Mouse (Mus musculus): ENCODE data around the gene Esrrb. TPM values are rescaled to one million over a fixed set of nuclear protein-coding genes. Genes with fewer than 3 reads are reported as not detected.

Gene Esrrb
- polyA plus RNA-seq, 1 experiment from 2014 or later: 3.7 TPM

DNA sequence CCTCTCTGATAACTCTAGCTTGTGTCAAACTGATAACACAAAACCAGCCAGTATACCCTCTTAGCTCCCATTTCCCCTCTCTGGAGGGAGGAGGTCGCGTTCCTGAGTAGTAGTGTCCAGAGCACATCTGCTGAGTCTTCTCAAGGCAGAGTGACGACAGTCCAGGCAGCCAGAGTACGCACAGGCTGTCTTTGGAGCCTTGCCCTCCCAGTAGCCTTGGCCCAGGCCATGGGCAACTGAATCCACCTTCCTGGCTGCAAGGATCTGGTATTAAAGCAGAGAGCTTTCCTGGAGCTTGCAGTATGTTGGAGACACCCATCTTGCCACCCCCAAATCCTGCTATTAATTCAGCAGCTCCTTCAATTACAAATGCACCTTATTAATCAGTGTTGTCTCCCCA is 152.7 kb downstream of the Esrrb start:
- H3K27ac ChIP-seq (ENCODE audit: low read depth, low read length): no peak overlapping the region
- no peak for ATAC-seq (ENCODE audit: low read depth)
- H3K4me3 ChIP-seq (ENCODE audit: low read depth, low read length): no peak overlapping the region
- no peak overlapping the region for H3K4me2 ChIP-seq (ENCODE audit: low read depth, low read length)
- no peaks in the 10 kb centered on the region for H3K27me3 ChIP-seq (ENCODE audit: control insufficient read depth, insufficient read depth, low read length)
- WGBS: 83% methylated on average over 4 of the region's 4 CpGs
- H3K9ac ChIP-seq (replicated peaks; ENCODE audit: low read depth, low read length): no peak overlapping the region
- H3K4me1 ChIP-seq (ENCODE audit: control insufficient read depth, insufficient read depth, low read length): peaks cover 12% of the 10 kb centered on the region; the same call in 1 of the 2 replicates
- H3K9me3 ChIP-seq (ENCODE audit: control insufficient read depth, low read length): no peaks in the 10 kb centered on the region
- no peaks in the 10 kb centered on the region for H3K36me3 ChIP-seq (ENCODE audit: control insufficient read depth, insufficient read depth, low read length)

DNA sequence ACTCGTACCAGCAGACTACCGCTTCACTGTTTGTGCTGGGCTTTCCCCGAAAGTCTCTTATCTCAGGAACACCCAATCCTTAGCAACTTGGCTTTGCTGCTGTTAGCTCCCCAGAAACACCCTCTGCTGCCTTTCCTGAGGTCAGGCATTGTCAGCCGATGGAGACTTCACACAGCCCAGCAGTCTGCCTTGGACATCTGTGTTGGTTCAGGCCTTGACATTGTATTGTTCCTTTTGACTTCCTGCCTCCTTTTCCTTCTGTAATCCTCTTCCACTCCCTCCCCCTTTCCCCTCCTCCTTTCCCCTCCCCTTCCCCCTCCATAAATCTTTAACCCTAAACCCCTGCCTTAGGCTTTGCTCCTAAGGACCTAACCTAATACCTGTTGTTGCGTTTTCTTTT is 155.7 kb downstream of the Esrrb start:
- ATAC-seq (ENCODE audit: low read depth): no peak
- no peaks in the 10 kb centered on the region for H3K36me3 ChIP-seq (ENCODE audit: control insufficient read depth, insufficient read depth, low read length)
- H3K27me3 ChIP-seq (ENCODE audit: control insufficient read depth, insufficient read depth, low read length): no peaks in the 10 kb centered on the region
- H3K9me3 ChIP-seq (ENCODE audit: control insufficient read depth, low read length): no peaks in the 10 kb centered on the region
- peaks cover 6% of the 10 kb centered on the region; the same call in 1 of the 2 replicates for H3K4me1 ChIP-seq (ENCODE audit: control insufficient read depth, insufficient read depth, low read length)
- 71% methylated on average over 5 of the region's 5 CpGs for WGBS
- H3K4me2 ChIP-seq (ENCODE audit: low read depth, low read length): no peak overlapping the region
- no peak overlapping the region for H3K27ac ChIP-seq (ENCODE audit: low read depth, low read length)
- no peak overlapping the region for H3K4me3 ChIP-seq (ENCODE audit: low read depth, low read length)
- H3K9ac ChIP-seq (replicated peaks; ENCODE audit: low read depth, low read length): no peak overlapping the region

GRCm38 (mm10) chr12:86517721-86518120 is 156.8 kb downstream of the Esrrb start:
- H3K9me3 ChIP-seq (ENCODE audit: control insufficient read depth, low read length): no peaks in the 10 kb centered on the region
- no peak overlapping the region for H3K4me2 ChIP-seq (ENCODE audit: low read depth, low read length)
- no peak overlapping the region for H3K27ac ChIP-seq (ENCODE audit: low read depth, low read length)
- no peak overlapping the region for H3K9ac ChIP-seq (replicated peaks; ENCODE audit: low read depth, low read length)
- no peak for ATAC-seq (ENCODE audit: low read depth)
- no peaks in the 10 kb centered on the region for H3K36me3 ChIP-seq (ENCODE audit: control insufficient read depth, insufficient read depth, low read length)
- peaks cover 6% of the 10 kb centered on the region; the same call in 1 of the 2 replicates for H3K4me1 ChIP-seq (ENCODE audit: control insufficient read depth, insufficient read depth, low read length)
- 37% methylated on average over 6 of the region's 6 CpGs for WGBS
- H3K4me3 ChIP-seq (ENCODE audit: low read depth, low read length): no peak overlapping the region
- H3K27me3 ChIP-seq (ENCODE audit: control insufficient read depth, insufficient read depth, low read length): no peaks in the 10 kb centered on the region

GRCm38 (mm10) chr12:86518746-86519145 is 157.8 kb downstream of the Esrrb start:
- Histone ChIP-seq H3K9me3 (ENCODE audit: control insufficient read depth, low read length) (no peaks in the 10 kb centered on the region), H3K9ac (replicated peaks; ENCODE audit: low read depth, low read length) (no peak overlapping the region), H3K4me2 (ENCODE audit: low read depth, low read length) (no peak overlapping the region), H3K4me3 (ENCODE audit: low read depth, low read length) (no peak overlapping the region), H3K36me3 (ENCODE audit: control insufficient read depth, insufficient read depth, low read length) (no peaks in the 10 kb centered on the region), H3K27me3 (ENCODE audit: control insufficient read depth, insufficient read depth, low read length) (no peaks in the 10 kb centered on the region), H3K27ac (ENCODE audit: low read depth, low read length) (no peak overlapping the region), H3K4me1 (ENCODE audit: control insufficient read depth, insufficient read depth, low read length) (peaks cover 8% of the 10 kb centered on the region; the same call in 1 of the 2 replicates)
- 31% methylated on average over 18 of the region's 18 CpGs for WGBS
- ATAC-seq (ENCODE audit: low read depth): peak; percentile 31; the same call in 1 of the 2 replicates

GRCm38 (mm10) chr12:86534283-86534682 is 173.4 kb downstream of the Esrrb start:
- ATAC-seq (ENCODE audit: low read depth): no peak
- H3K27me3 ChIP-seq (ENCODE audit: control insufficient read depth, insufficient read depth, low read length): no peaks in the 10 kb centered on the region
- 64% methylated on average over 2 of the region's 2 CpGs for WGBS
- H3K4me3 ChIP-seq (ENCODE audit: low read depth, low read length): no peak overlapping the region
- H3K4me2 ChIP-seq (ENCODE audit: low read depth, low read length): no peak overlapping the region
- no peak overlapping the region for H3K9ac ChIP-seq (replicated peaks; ENCODE audit: low read depth, low read length)
- no peaks in the 10 kb centered on the region for H3K4me1 ChIP-seq (ENCODE audit: control insufficient read depth, insufficient read depth, low read length)
- no peaks in the 10 kb centered on the region for H3K9me3 ChIP-seq (ENCODE audit: control insufficient read depth, low read length)
- no peak overlapping the region for H3K27ac ChIP-seq (ENCODE audit: low read depth, low read length)
- no peaks in the 10 kb centered on the region for H3K36me3 ChIP-seq (ENCODE audit: control insufficient read depth, insufficient read depth, low read length)

DNA sequence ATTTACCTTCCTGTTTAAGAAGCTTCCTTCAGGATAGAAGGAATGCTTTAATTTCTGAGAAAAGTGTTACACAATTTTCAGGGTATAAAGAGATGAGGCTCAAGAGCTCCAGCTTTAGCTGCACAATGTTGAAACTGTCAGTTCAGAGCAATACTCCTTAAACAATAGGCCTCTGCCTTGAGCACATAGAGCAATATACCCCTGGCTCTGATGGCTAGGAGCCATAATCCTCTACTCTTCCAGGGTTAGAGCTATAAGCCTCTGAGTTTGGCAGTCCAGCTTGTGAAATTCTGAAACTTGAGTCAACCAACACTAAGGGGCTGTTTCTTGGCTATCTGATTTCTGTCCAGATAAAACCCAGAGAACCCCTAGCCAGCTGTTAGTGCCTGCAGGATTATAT is 176.9 kb downstream of the Esrrb start:
- no peak overlapping the region for H3K27ac ChIP-seq (ENCODE audit: low read depth, low read length)
- H3K9ac ChIP-seq (replicated peaks; ENCODE audit: low read depth, low read length): no peak overlapping the region
- H3K27me3 ChIP-seq (ENCODE audit: control insufficient read depth, insufficient read depth, low read length): no peaks in the 10 kb centered on the region
- no peak overlapping the region for H3K4me2 ChIP-seq (ENCODE audit: low read depth, low read length)
- ATAC-seq (ENCODE audit: low read depth): no peak
- H3K4me1 ChIP-seq (ENCODE audit: control insufficient read depth, insufficient read depth, low read length): no peaks in the 10 kb centered on the region
- no peaks in the 10 kb centered on the region for H3K36me3 ChIP-seq (ENCODE audit: control insufficient read depth, insufficient read depth, low read length)
- no peaks in the 10 kb centered on the region for H3K9me3 ChIP-seq (ENCODE audit: control insufficient read depth, low read length)
- no peak overlapping the region for H3K4me3 ChIP-seq (ENCODE audit: low read depth, low read length)

GRCm38 (mm10) chr12:86538711-86539110 is 177.8 kb downstream of the Esrrb start:
- Histone ChIP-seq H3K36me3 (ENCODE audit: control insufficient read depth, insufficient read depth, low read length) (no peaks in the 10 kb centered on the region), H3K4me3 (ENCODE audit: low read depth, low read length) (no peak overlapping the region), H3K9ac (replicated peaks; ENCODE audit: low read depth, low read length) (no peak overlapping the region), H3K4me2 (ENCODE audit: low read depth, low read length) (no peak overlapping the region), H3K4me1 (ENCODE audit: control insufficient read depth, insufficient read depth, low read length) (no peaks in the 10 kb centered on the region), H3K27ac (ENCODE audit: low read depth, low read length) (no peak overlapping the region), H3K27me3 (ENCODE audit: control insufficient read depth, insufficient read depth, low read length) (no peaks in the 10 kb centered on the region), H3K9me3 (ENCODE audit: control insufficient read depth, low read length) (no peaks in the 10 kb centered on the region)
- WGBS: 79% methylated on average over 4 of the region's 4 CpGs
- ATAC-seq (ENCODE audit: low read depth): no peak

DNA sequence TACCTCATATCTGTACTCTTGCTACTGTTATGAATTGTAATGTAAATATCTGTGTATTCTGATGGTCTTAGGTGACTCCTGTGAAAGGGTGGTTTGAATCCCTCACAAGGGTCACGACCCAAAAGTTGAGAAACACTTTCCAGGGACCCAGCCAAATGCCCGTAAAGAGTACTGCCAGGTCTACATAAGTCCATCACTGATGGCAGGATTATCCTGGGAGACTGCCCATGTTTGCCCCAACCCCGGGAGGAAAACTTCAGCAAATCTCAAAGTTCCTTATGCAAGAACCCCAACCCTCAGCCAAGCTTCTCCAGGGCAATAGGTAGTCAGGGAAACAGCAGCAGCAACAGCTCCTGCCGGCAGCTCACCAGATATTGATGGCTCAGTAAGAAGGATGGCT is 178.6 kb downstream of the Esrrb start:
- no peaks in the 10 kb centered on the region for H3K27me3 ChIP-seq (ENCODE audit: control insufficient read depth, insufficient read depth, low read length)
- H3K4me2 ChIP-seq (ENCODE audit: low read depth, low read length): no peak overlapping the region
- no peak overlapping the region for H3K27ac ChIP-seq (ENCODE audit: low read depth, low read length)
- H3K9ac ChIP-seq (replicated peaks; ENCODE audit: low read depth, low read length): no peak overlapping the region
- 72% methylated on average over 4 of the region's 4 CpGs for WGBS
- no peak overlapping the region for H3K4me3 ChIP-seq (ENCODE audit: low read depth, low read length)
- no peak for ATAC-seq (ENCODE audit: low read depth)
- no peaks in the 10 kb centered on the region for H3K9me3 ChIP-seq (ENCODE audit: control insufficient read depth, low read length)
- no peaks in the 10 kb centered on the region for H3K36me3 ChIP-seq (ENCODE audit: control insufficient read depth, insufficient read depth, low read length)
- H3K4me1 ChIP-seq (ENCODE audit: control insufficient read depth, insufficient read depth, low read length): no peaks in the 10 kb centered on the region

- H3K27me3 ChIP-seq (ENCODE audit: control insufficient read depth, insufficient read depth, low read length): no peaks in the 10 kb centered on the region
- no peak for ATAC-seq (ENCODE audit: low read depth)
Observed at GRCm38 (mm10) chr12:86547808-86548207, 186.9 kb downstream of the Esrrb start.

GRCm38 (mm10) chr12:86553037-86553436 is 192.1 kb downstream of the Esrrb start:
- Histone ChIP-seq H3K27me3 (ENCODE audit: control insufficient read depth, insufficient read depth, low read length) (no peaks in the 10 kb centered on the region), H3K27ac (ENCODE audit: low read depth, low read length) (no peak overlapping the region), H3K4me1 (ENCODE audit: control insufficient read depth, insufficient read depth, low read length) (no peaks in the 10 kb centered on the region), H3K36me3 (ENCODE audit: control insufficient read depth, insufficient read depth, low read length) (no peaks in the 10 kb centered on the region), H3K4me2 (ENCODE audit: low read depth, low read length) (no peak overlapping the region), H3K9ac (replicated peaks; ENCODE audit: low read depth, low read length) (no peak overlapping the region), H3K4me3 (ENCODE audit: low read depth, low read length) (no peak overlapping the region), H3K9me3 (ENCODE audit: control insufficient read depth, low read length) (no peaks in the 10 kb centered on the region)
- WGBS: 38% methylated on average over 10 of the region's 10 CpGs
- no peak for ATAC-seq (ENCODE audit: low read depth)

More at GRCm38 (mm10) chr12:86547808-86548207, 186.9 kb downstream of the Esrrb start:
- H3K36me3 ChIP-seq (ENCODE audit: control insufficient read depth, insufficient read depth, low read length): no peaks in the 10 kb centered on the region
- no peak overlapping the region for H3K4me2 ChIP-seq (ENCODE audit: low read depth, low read length)
- H3K9me3 ChIP-seq (ENCODE audit: control insufficient read depth, low read length): no peaks in the 10 kb centered on the region
- WGBS: 36% methylated on average over 8 of the region's 8 CpGs
- no peak overlapping the region for H3K9ac ChIP-seq (replicated peaks; ENCODE audit: low read depth, low read length)
- H3K27ac ChIP-seq (ENCODE audit: low read depth, low read length): no peak overlapping the region
- no peaks in the 10 kb centered on the region for H3K4me1 ChIP-seq (ENCODE audit: control insufficient read depth, insufficient read depth, low read length)
- no peak overlapping the region for H3K4me3 ChIP-seq (ENCODE audit: low read depth, low read length)

Data from neural tube, embryonic 14.5 days (tissue).